Mouse (Mus musculus): ENCODE measurements at regions not wholly inside any gene's neighbourhood (a gene's known extent, or its start where the extent isn't known, plus 50 kb on each side); places are given as distances from the start of the nearest gene placed in this dataset.
A peak's percentile ranks its signal among the peaks of the same experiment; 100 is the strongest.

DNA sequence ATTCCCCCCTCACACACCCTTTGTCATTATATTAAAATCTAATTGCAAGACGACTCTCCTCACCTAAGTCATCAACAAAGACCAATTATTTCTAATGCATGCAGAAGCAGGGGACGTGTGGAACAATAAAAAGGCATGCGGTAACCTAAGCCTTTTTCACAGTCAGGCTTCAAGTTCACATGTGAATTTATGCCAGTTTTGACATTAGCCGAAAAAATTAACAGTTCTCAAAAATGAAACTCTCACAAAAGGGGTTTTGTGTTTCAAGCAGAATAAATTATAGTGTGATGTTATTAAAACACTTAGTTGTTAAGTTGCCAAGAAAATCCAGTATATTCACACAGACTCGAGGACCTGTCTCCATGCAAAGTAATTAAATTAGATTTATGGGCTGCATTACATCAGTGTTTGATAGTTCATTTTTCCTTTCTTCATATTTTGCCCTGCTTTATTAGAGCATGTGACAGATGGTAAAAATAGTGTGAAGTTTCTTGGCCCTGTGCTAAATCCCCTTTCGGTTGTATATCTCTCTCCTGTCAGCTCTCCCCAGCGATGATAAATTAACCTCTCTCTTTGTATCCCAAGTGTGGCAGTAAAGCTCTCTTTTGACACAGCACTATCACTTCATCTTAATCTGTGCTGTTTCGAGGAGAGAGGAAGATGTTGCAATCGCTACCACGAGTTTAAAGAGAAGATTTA, 287.5 kb upstream of the Zfp703 start:
- TF ChIP-seq CTCF (IDR thresholded peaks at IDR 0.05; ENCODE audit: low read depth) (no peak), EP300 (optimal IDR thresholded peaks at IDR 0.05) (no peak)
- DNase-seq (ENCODE audit: low spot score): no peak
- 26% methylated on average over 10 of the region's 10 CpGs for WGBS
- Histone ChIP-seq H3K9ac (ENCODE audit: low read length) (no peak overlapping the region), H3K9me3 (ENCODE audit: control insufficient read depth, low read length) (no peaks in the 10 kb centered on the region), H3K27ac (replicated peaks) (no peak overlapping the region), H3K27me3 (ENCODE audit: control insufficient read depth, insufficient read depth, low read length) (no peaks in the 10 kb centered on the region), H3K4me3 (ENCODE audit: low read depth, low read length) (no peak overlapping the region), H3K4me1 (replicated peaks; ENCODE audit: control insufficient read depth, insufficient read depth) (no peaks in the 10 kb centered on the region), H3K36me3 (ENCODE audit: control insufficient read depth, insufficient read depth, low read length) (no peaks in the 10 kb centered on the region), H3K4me2 (replicated peaks; ENCODE audit: low read depth) (no peak overlapping the region)
- ATAC-seq (ENCODE audit: low FRiP score, low TSS enrichment): peak; percentile 74; the same call in 1 of the 2 replicates

DNA sequence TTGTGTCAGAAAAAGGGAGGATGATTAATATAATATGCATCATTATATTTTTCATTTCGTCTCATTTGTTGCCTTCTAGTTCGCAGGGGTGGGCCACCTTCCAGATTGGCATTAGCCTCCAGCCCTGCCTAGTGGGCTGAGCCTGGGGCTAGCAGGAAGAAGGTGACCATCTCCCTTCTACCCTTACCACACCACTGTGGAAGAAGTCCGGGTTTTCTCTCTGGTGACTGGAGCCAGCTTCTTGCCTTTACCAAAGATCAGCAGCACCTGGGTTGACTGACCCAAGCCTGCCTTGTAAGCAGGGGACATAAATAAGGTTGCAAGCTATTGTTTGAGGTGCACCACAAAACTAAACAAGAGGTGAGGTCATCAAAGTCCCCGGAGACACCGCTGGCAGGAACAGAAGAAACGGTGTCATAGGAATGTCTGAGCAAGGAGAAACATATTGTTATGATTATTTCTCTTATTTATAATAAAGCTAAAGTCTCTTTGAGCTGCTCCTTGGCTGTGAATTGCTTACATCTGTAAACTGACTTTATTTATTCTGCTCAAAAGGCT, 286.9 kb upstream of the Zfp703 start:
- Histone ChIP-seq H3K4me3 (ENCODE audit: low read depth, low read length) (no peak overlapping the region), H3K4me1 (replicated peaks; ENCODE audit: control insufficient read depth, insufficient read depth) (no peaks in the 10 kb centered on the region), H3K9ac (ENCODE audit: low read length) (no peak overlapping the region), H3K4me2 (replicated peaks; ENCODE audit: low read depth) (no peak overlapping the region), H3K27me3 (ENCODE audit: control insufficient read depth, insufficient read depth, low read length) (no peaks in the 10 kb centered on the region), H3K9me3 (ENCODE audit: control insufficient read depth, low read length) (no peaks in the 10 kb centered on the region), H3K27ac (replicated peaks) (no peak overlapping the region), H3K36me3 (ENCODE audit: control insufficient read depth, insufficient read depth, low read length) (no peaks in the 10 kb centered on the region)
- DNase-seq (ENCODE audit: low spot score) (no peak), ATAC-seq (ENCODE audit: low FRiP score, low TSS enrichment) (0 out of 2 replicates have a peak, but pooled peaks have one; percentile 21)
- 25% methylated on average over 6 of the region's 6 CpGs for WGBS
- TF ChIP-seq EP300 (optimal IDR thresholded peaks at IDR 0.05): no peak
- no peak for TF ChIP-seq CTCF (IDR thresholded peaks at IDR 0.05; ENCODE audit: low read depth)

DNA sequence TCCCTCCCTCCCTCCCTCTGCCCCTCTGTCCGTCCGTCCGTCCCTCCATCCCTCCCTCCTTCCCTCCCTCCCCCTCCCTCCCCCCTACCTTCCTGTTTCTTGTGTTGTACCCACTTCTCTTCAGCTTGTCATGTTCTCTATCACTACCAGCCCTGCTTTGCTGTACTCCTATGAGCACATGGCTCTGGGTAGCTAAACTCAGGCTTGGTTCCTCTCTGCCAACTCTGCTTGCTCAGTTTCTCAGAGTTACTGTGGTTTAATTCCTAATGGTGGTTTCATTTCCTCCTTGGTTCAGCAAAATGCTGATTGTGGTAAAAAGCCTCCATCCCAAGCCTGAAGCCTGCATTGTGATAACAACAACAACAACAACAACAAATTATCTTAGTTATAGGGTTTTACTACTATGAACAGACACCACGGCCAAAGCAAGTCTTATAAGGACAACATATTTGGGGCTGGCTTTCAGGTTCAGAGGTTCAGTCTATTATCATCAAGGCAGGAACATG, 279.5 kb upstream of the Zfp703 start:
- no peak overlapping the region for H3K27ac ChIP-seq (replicated peaks)
- DNase-seq (ENCODE audit: low spot score): no peak
- no peaks in the 10 kb centered on the region for H3K9me3 ChIP-seq (ENCODE audit: control insufficient read depth, low read length)
- WGBS: 92% methylated on average over 1 of the region's 4 CpGs
- H3K9ac ChIP-seq (ENCODE audit: low read length): no peak overlapping the region
- H3K4me1 ChIP-seq (replicated peaks; ENCODE audit: control insufficient read depth, insufficient read depth): 0 out of 2 replicates have a peak, but pooled peaks cover 2% of the 10 kb centered on the region
- H3K4me2 ChIP-seq (replicated peaks; ENCODE audit: low read depth): no peak overlapping the region
- no peak overlapping the region for H3K4me3 ChIP-seq (ENCODE audit: low read depth, low read length)
- H3K27me3 ChIP-seq (ENCODE audit: control insufficient read depth, insufficient read depth, low read length): no peaks in the 10 kb centered on the region
- TF ChIP-seq EP300 (optimal IDR thresholded peaks at IDR 0.05) (no peak), CTCF (IDR thresholded peaks at IDR 0.05; ENCODE audit: low read depth) (no peak)
- no peaks in the 10 kb centered on the region for H3K36me3 ChIP-seq (ENCODE audit: control insufficient read depth, insufficient read depth, low read length)
- ATAC-seq (ENCODE audit: low FRiP score, low TSS enrichment): no peak

DNA sequence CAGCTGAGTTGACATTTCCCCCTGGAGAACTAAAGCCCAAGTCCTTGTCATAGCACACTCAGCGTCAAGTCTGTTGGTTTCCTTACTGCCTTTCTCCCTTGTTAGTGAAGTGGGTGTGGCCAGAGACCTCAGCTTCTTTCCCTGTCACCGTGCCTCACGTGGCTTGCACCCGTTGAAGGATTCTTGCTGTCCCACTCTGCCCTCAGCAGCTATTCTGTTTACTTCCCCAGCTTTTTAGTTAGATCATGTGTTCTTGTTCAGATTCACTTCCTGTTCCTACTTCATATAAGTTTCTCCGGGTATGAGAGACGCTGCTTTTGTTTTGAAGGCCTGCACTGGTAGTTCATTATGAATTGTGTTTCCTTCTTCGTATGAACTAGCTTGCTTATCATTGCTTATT, 278.5 kb upstream of the Zfp703 start:
- Histone ChIP-seq H3K4me3 (ENCODE audit: low read depth, low read length) (no peak overlapping the region), H3K4me1 (replicated peaks; ENCODE audit: control insufficient read depth, insufficient read depth) (0 out of 2 replicates have a peak, but pooled peaks cover 2% of the 10 kb centered on the region), H3K27ac (replicated peaks) (no peak overlapping the region), H3K36me3 (ENCODE audit: control insufficient read depth, insufficient read depth, low read length) (no peaks in the 10 kb centered on the region), H3K4me2 (replicated peaks; ENCODE audit: low read depth) (no peak overlapping the region), H3K9me3 (ENCODE audit: control insufficient read depth, low read length) (no peaks in the 10 kb centered on the region), H3K27me3 (ENCODE audit: control insufficient read depth, insufficient read depth, low read length) (no peaks in the 10 kb centered on the region), H3K9ac (ENCODE audit: low read length) (no peak overlapping the region)
- TF ChIP-seq CTCF (IDR thresholded peaks at IDR 0.05; ENCODE audit: low read depth) (no peak), EP300 (optimal IDR thresholded peaks at IDR 0.05) (no peak)
- 34% methylated on average over 7 of the region's 7 CpGs for WGBS
- DNase-seq (ENCODE audit: low spot score) (peak; percentile 23), ATAC-seq (ENCODE audit: low FRiP score, low TSS enrichment) (peak; percentile 80)

DNA sequence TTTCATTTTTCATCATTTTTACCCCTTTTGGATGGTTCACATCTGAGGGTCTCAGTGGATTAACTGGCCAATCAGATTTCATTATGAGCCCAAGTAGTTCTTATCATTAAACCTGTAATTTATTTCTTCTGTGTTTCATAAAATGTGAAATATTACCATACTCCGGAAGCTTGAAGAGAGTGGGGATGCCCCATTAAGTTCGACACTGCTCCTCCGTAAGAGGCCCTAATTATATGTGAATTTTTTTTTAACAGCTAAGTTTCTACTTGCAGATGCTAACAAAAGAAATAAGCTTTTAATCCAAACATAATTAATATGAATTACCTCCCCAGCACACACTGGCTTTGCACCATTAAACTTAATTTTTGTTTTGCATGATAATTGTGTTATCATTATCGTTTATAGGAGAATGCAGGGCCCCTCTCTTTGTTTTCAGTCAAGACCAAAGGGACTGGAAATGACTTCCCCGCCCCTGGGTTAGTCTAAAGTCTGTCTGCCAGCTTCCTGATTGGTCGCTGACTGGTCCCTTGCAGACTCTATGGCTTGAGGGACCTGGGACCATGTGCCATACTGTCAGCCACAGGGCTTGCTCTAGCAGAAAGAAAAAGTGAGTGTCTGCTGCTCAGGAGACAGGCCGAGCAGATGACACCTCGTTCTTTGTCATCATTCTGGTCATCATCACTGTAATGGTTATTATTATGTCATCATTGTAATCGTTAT, 270.9 kb upstream of the Zfp703 start:
- ATAC-seq (ENCODE audit: low FRiP score, low TSS enrichment): no peak

More for the DNA sequence above, 270.9 kb upstream of the Zfp703 start:
- Histone ChIP-seq H3K9me3 (ENCODE audit: control insufficient read depth, low read length) (no peaks in the 10 kb centered on the region), H3K36me3 (ENCODE audit: control insufficient read depth, insufficient read depth, low read length) (no peaks in the 10 kb centered on the region), H3K4me2 (replicated peaks; ENCODE audit: low read depth) (no peak overlapping the region), H3K27ac (replicated peaks) (no peak overlapping the region), H3K9ac (ENCODE audit: low read length) (no peak overlapping the region), H3K4me3 (ENCODE audit: low read depth, low read length) (no peak overlapping the region), H3K27me3 (ENCODE audit: control insufficient read depth, insufficient read depth, low read length) (no peaks in the 10 kb centered on the region), H3K4me1 (replicated peaks; ENCODE audit: control insufficient read depth, insufficient read depth) (no peaks in the 10 kb centered on the region)
- WGBS: 70% methylated on average over 9 of the region's 9 CpGs
- DNase-seq (ENCODE audit: low spot score): no peak
- no peak for TF ChIP-seq CTCF (IDR thresholded peaks at IDR 0.05; ENCODE audit: low read depth)
- TF ChIP-seq EP300 (optimal IDR thresholded peaks at IDR 0.05): no peak
